Mouse (Mus musculus) liver, adult 2 months (tissue): ENCODE results near the gene Gnpat. TPM values are rescaled to one million over a fixed set of nuclear protein-coding genes. Genes with fewer than 3 reads are reported as not detected.

Source experiments
- DNase-seq: peaks from one replicate; pipeline ENCODE4 v3.0.0-alpha.2; 2011; ENCODE audit warnings: low read depth, low spot score; ENCODE audit errors: extremely low read depth
- H3K27ac ChIP-seq: fragments of 200-500 bp; replicated peaks from 2 replicates; pipeline ENCODE4 v1.5.1; 2012; ENCODE audit warnings: low read depth, mild to moderate bottlenecking, control low read depth, inconsistent platforms, low read length; ENCODE audit not compliant: insufficient read depth
- H3K27me3 ChIP-seq: fragments of 200-500 bp; 2 replicates; pipeline ENCODE4 v1.6.1; 2012; ENCODE audit warnings: mild to moderate bottlenecking, moderate library complexity, low read length, inconsistent platforms; ENCODE audit not compliant: control insufficient read depth, insufficient read depth
- H3K36me3 ChIP-seq: fragments of 200-500 bp; 2 replicates; pipeline ENCODE4 v1.6.1; 2012; ENCODE audit warnings: low read length, inconsistent platforms; ENCODE audit not compliant: control insufficient read depth, insufficient read depth
- H3K4me1 ChIP-seq: fragments of 200-500 bp; 2 replicates; pipeline ENCODE4 v1.6.1; 2011; ENCODE audit warnings: low read length; ENCODE audit not compliant: control insufficient read depth, insufficient read depth
- H3K4me3 ChIP-seq: fragments of 200-500 bp; 2 replicates; pipeline ENCODE4 v1.5.1; 2011; ENCODE audit warnings: low read depth, mild to moderate bottlenecking, control low read depth, low read length, moderate library complexity; ENCODE audit not compliant: insufficient read depth
- H3K79me2 ChIP-seq: fragments of 200-500 bp; 2 replicates; pipeline ENCODE4 v1.6.1; 2012; ENCODE audit warnings: inconsistent platforms, mild to moderate bottlenecking, low read length, moderate library complexity; ENCODE audit not compliant: control insufficient read depth, insufficient read depth
- H3K9ac ChIP-seq: fragments of 200-500 bp; 2 replicates; pipeline ENCODE4 v1.6.1; 2012; ENCODE audit warnings: low read depth, mild to moderate bottlenecking, control low read depth, inconsistent platforms, low read length
- CTCF ChIP-seq: fragments of 200-500 bp; IDR thresholded peaks from 2 replicates; pipeline ENCODE4 v1.5.1; 2011; ENCODE audit warnings: low read depth, low read length, control low read depth
- POLR2A ChIP-seq: fragments of 200-500 bp; IDR thresholded peaks from 2 replicates; pipeline ENCODE4 v1.6.1; 2011; ENCODE audit warnings: low read length, control low read depth; ENCODE audit not compliant: insufficient read depth; ENCODE audit errors: extremely low read depth
- WGBS: fragments of 180-500 bp; shearing (Covaris S2); methylation state at CpG from one replicate; pipeline ENCODE4 v1.1.7; 2018; 5-methylcytosine and 5-hydroxymethylcytosine counted together
- polyA plus RNA-seq: library from polyadenylated mRNA; depleted of rRNA; stranded (reverse); fragments of >200 nt; gene quantifications from 2 replicates; pipeline ENCODE4 v1.2.3, GENCODE M21; 2012
- total RNA-seq: library from RNA; depleted of rRNA; stranded (reverse); fragments of >200 nt; gene quantifications from 2 replicates; pipeline ENCODE4 v1.2.3, GENCODE M21; 2014

Gnpat gene
- total and polyA plus RNA-seq, 2 experiments: 25.0 to 28.7 TPM

DNA sequence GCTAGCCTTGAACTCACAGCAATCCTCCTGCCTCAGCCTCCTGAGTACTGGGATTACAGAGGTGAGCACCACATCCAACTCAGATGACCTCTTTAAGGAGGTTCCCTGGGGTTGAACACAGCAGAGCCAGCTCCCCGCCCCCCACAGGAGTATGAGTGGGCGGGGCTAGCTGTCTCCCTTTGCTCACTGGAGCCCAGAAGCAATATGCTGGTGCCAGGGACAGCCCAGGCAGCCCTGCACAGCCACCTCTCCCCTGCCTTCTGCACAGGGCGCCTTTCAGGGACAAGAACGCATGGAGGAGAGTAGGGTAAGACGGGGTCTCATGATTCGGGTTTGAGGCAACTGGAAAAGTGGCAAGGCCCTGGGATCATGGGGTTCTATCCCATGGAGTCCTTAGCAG lies 31.3 kb upstream of the Gnpat start:
- H3K36me3 ChIP-seq: no peaks in the 10 kb centered on the region
- no peak overlapping the region for H3K4me3 ChIP-seq
- H3K27ac ChIP-seq: no peak overlapping the region
- H3K79me2 ChIP-seq: no peaks in the 10 kb centered on the region
- no peaks in the 10 kb centered on the region for H3K27me3 ChIP-seq
- no peak overlapping the region for H3K9ac ChIP-seq
- 83% methylated on average over 6 of the region's 6 CpGs for WGBS
- no peaks in the 10 kb centered on the region for H3K4me1 ChIP-seq
- no peak for DNase-seq
- TF ChIP-seq CTCF: no peak
- TF ChIP-seq POLR2A: no peak

DNA sequence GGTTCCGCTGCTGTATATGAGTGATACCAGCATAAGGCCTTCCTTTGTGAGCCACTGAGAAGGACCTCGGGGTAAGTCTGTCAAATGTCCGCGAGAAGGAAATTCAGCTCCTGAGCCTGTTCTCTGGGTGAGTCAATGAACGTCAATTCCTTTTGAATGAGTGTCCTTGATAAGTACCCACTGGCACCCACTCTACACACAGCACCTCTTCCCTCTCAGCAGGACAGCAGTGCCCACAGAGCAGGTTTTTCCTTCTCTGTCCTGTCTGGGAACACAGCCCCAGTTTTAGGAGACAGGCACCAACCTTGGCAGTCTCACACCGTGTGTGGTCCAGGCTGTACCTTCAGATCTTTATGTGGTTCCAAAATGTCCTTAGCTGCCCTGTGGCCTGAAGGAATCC lies 30.9 kb upstream of the Gnpat start:
- no peak for DNase-seq
- H3K79me2 ChIP-seq: no peaks in the 10 kb centered on the region
- no peak for TF ChIP-seq CTCF
- H3K4me1 ChIP-seq: no peaks in the 10 kb centered on the region
- H3K9ac ChIP-seq: no peak overlapping the region
- H3K4me3 ChIP-seq: no peak overlapping the region
- H3K36me3 ChIP-seq: no peaks in the 10 kb centered on the region
- no peaks in the 10 kb centered on the region for H3K27me3 ChIP-seq
- no peak overlapping the region for H3K27ac ChIP-seq
- WGBS: 88% methylated on average over 6 of the region's 6 CpGs

DNA sequence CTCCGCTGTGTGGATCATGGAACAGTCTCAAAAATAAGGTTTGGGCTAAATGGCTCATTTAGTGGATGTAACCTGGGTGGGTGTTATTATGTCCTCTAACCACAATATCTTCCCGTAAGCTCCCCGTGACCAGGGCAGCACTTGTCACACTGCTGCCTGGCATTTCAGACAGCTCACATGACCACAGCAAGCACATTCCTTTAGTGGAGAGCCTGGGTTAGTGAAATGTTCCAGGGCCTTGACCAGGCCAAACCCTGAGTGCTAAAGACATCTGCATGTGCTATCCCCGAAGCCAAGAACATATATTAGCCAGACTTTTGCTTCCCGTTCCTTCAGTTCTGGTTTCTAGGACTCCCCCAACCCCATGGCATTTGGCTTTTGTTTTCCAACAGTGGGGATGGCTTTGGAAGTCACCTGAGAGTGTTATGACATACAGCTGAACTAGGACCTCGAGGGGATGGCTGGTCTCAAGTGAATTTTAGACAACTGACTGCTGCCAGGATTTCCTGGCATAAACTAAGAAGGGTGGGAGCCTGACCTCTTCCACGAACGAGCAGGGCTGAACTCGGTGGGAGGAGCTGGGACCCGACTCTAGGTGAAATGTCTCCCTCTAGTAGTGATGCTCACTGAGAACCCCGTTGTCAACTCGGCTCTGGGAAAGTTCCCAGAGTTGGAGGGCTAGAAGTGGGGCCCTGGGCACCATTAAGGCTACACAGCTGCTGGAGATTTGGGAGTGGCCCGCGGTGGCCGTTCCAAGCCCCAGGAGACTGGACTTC lies 29.2 kb upstream of the Gnpat start:
- TF ChIP-seq POLR2A: no peak
- TF ChIP-seq CTCF: no peak
- DNase-seq: no peak
- H3K27ac ChIP-seq: no peak overlapping the region
- no peaks in the 10 kb centered on the region for H3K79me2 ChIP-seq
- H3K4me1 ChIP-seq: no peaks in the 10 kb centered on the region
- H3K36me3 ChIP-seq: no peaks in the 10 kb centered on the region
- no peak overlapping the region for H3K9ac ChIP-seq
- 36% methylated on average over 15 of the region's 15 CpGs for WGBS
- no peaks in the 10 kb centered on the region for H3K27me3 ChIP-seq
- H3K4me3 ChIP-seq: no peak overlapping the region

- Histone ChIP-seq H3K9ac (no peak overlapping the region), H3K27ac (no peak overlapping the region), H3K27me3 (no peaks in the 10 kb centered on the region), H3K4me3 (no peak overlapping the region), H3K79me2 (no peaks in the 10 kb centered on the region), H3K36me3 (peaks cover 16% of the 10 kb centered on the region), H3K4me1 (no peaks in the 10 kb centered on the region)
- TF ChIP-seq CTCF: no peak
- no peak for TF ChIP-seq POLR2A
- DNase-seq: no peak
These were observed 27.0 kb upstream of the Gnpat start for GRCm38 (mm10) chr8:124835848-124836247.

GRCm38 (mm10) chr8:124836273-124836672 lies 26.6 kb upstream of the Gnpat start:
- H3K27me3 ChIP-seq: no peaks in the 10 kb centered on the region
- no peak overlapping the region for H3K9ac ChIP-seq
- H3K4me1 ChIP-seq: peaks cover 3% of the 10 kb centered on the region; the same call in 1 of the 2 replicates
- TF ChIP-seq POLR2A (no peak), CTCF (no peak)
- 88% methylated on average over 7 of the region's 7 CpGs for WGBS
- H3K79me2 ChIP-seq: no peaks in the 10 kb centered on the region
- no peak overlapping the region for H3K27ac ChIP-seq
- peaks cover 16% of the 10 kb centered on the region for H3K36me3 ChIP-seq
- no peak for DNase-seq
- no peak overlapping the region for H3K4me3 ChIP-seq

DNA sequence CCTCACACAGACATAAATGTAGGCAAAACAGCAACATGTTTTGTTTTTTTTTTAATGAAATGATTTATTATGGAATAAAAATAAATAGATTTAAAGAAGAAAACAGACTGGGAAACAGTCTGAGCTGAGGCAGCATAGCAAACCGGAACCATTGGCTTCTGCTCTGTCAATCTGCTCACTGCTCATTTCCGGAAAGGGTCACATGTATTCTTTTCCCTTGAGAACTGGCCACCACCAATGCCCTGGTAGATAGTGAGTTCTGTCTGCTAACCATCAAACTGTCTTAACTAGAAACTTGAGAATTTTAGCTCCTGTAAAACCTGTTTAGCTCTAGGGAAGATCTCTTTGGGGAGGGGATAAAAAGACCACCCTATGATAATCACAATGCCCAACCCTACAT lies 25.9 kb upstream of the Gnpat start:
- no peak for DNase-seq
- Histone ChIP-seq H3K27me3 (no peaks in the 10 kb centered on the region), H3K4me1 (peaks cover 3% of the 10 kb centered on the region; the same call in 1 of the 2 replicates), H3K36me3 (peaks cover 16% of the 10 kb centered on the region), H3K79me2 (no peaks in the 10 kb centered on the region), H3K4me3 (no peak overlapping the region), H3K27ac (no peak overlapping the region), H3K9ac (no peak overlapping the region)
- TF ChIP-seq POLR2A: no peak
- no peak for TF ChIP-seq CTCF
- 86% methylated on average over 2 of the region's 2 CpGs for WGBS
